Mouse (Mus musculus) gastrocnemius, postnatal 4 days (tissue): ENCODE results near the gene Car11. TPM values are rescaled to one million over a fixed set of nuclear protein-coding genes. Genes with fewer than 3 reads are reported as not detected.

Experiments used
- total RNA-seq, 2 experiments: library from RNA; stranded (reverse); gene quantifications; 2 replicates each; pipeline ENCODE4 v1.2.3; 2021

Car11 gene
- total RNA-seq, 2 experiments from 2014 or later = 4.6 to 4.9 TPM

Other genes starting within 250 kb of the Car11 start
- gene Ftl1, start 240.0 kb upstream of the Car11 start, total RNA-seq = 100 to 1,000 TPM; 339 to 373 TPM
- 10 to 100 TPM; 39.3 to 43.8 TPM for gene Bax, start 232.9 kb upstream of the Car11 start, total RNA-seq
- under 1 TPM; 0.17 to 0.36 TPM for gene Tulp2, start 218.0 kb upstream of the Car11 start, total RNA-seq
- gene Gm45808, start 213.0 kb upstream of the Car11 start, total RNA-seq = 1 to 10 TPM; 3.8 to 5.4 TPM
- 1 to 10 TPM; 8.3 TPM for gene Dhdh, start 211.0 kb upstream of the Car11 start, total RNA-seq
- 100 to 1,000 TPM; 182 to 199 TPM for gene Nucb1, start 189.4 kb upstream of the Car11 start, total RNA-seq
- 10 to 100 TPM; 22.7 to 23.5 TPM for gene Ppp1r15a, start 173.6 kb upstream of the Car11 start, total RNA-seq
- 10 to 100 TPM; 17.1 to 20.3 TPM for gene Plekha4, start 173.5 kb upstream of the Car11 start, total RNA-seq
- gene Hsd17b14, start 144.9 kb upstream of the Car11 start, total RNA-seq = under 1 TPM; 0.61 to 0.80 TPM
- gene Bcat2, start 129.7 kb upstream of the Car11 start, total RNA-seq = 10 to 100 TPM; 32.2 to 36.3 TPM
- gene Fgf21, start 84.4 kb upstream of the Car11 start, total RNA-seq = not detected
- not detected for gene Fut1, start 82.6 kb upstream of the Car11 start, total RNA-seq
- gene Izumo1, start 78.0 kb upstream of the Car11 start, total RNA-seq = under 1 TPM; 0.34 to 0.36 TPM
- 10 to 100 TPM; 23.0 to 25.6 TPM for gene Rasip1, start 72.4 kb upstream of the Car11 start, total RNA-seq
- gene Mamstr, start 59.9 kb upstream of the Car11 start, total RNA-seq = 100 to 1,000 TPM; 170 to 187 TPM
- not detected for gene Fut2, start 33.4 kb upstream of the Car11 start, total RNA-seq
- gene Ntn5, start 15.8 kb upstream of the Car11 start, total RNA-seq = 1 to 10 TPM in 1 of 2 experiments, under 1 TPM in 1; 0.88 to 1.3 TPM
- gene Sec1, start 5.4 kb upstream of the Car11 start, total RNA-seq = under 1 TPM; 0.23 to 0.39 TPM
- gene Dbp, start 5.2 kb downstream of the Car11 start, total RNA-seq = 10 to 100 TPM; 22.1 to 26.9 TPM
- 1,000 to 10,000 TPM in 1 of 2 experiments, 100 to 1,000 TPM in 1; 1,000 to 1,132 TPM for gene Rpl18, start 15.6 kb downstream of the Car11 start, total RNA-seq
- 10 to 100 TPM; 17.4 to 17.9 TPM for gene Sphk2, start 18.2 kb downstream of the Car11 start, total RNA-seq
- gene Fam83e, start 21.4 kb downstream of the Car11 start, total RNA-seq = under 1 TPM; 0.34 to 0.52 TPM
- gene Spaca4, start 26.0 kb downstream of the Car11 start, total RNA-seq = not detected
- gene Lmtk3, start 83.9 kb downstream of the Car11 start, total RNA-seq = under 1 TPM; 0.54 to 0.65 TPM
- gene Sult2b1, start 84.8 kb downstream of the Car11 start, total RNA-seq = under 1 TPM in 1 of 2 experiments, not detected in 1; 0.60 TPM
- 10 to 100 TPM; 56.1 to 61.5 TPM for gene Cyth2, start 114.7 kb downstream of the Car11 start, total RNA-seq
- gene Kcnj14, start 124.9 kb downstream of the Car11 start, total RNA-seq = under 1 TPM; 0.39 TPM
- 10 to 100 TPM; 17.4 to 18.0 TPM for gene Grwd1, start 131.1 kb downstream of the Car11 start, total RNA-seq
- 100 to 1,000 TPM; 101 to 104 TPM for gene Kdelr1, start 172.9 kb downstream of the Car11 start, total RNA-seq
- 1 to 10 TPM; 1.2 to 1.5 TPM for gene Grin2d, start 178.5 kb downstream of the Car11 start, total RNA-seq
- under 1 TPM; 0.39 to 0.75 TPM for gene Syngr4, start 196.9 kb downstream of the Car11 start, total RNA-seq
- 10 to 100 TPM; 31.4 to 33.7 TPM for gene Tmem143, start 197.1 kb downstream of the Car11 start, total RNA-seq
- 10 to 100 TPM; 85.8 to 88.0 TPM for gene Emp3, start 221.6 kb downstream of the Car11 start, total RNA-seq
- 1 to 10 TPM; 2.4 to 2.5 TPM for gene Ccdc114, start 224.2 kb downstream of the Car11 start, total RNA-seq